Mouse (Mus musculus): ENCODE results near the gene Alk.

GRCm38 (mm10) chr17:72332909-72333308 lies 271.5 kb downstream of the Alk start:
- TF ChIP-seq CTCF (IDR thresholded peaks at IDR 0.05; ENCODE audit: extremely low read depth, insufficient read depth, low read length) (no peak), POLR2A (IDR thresholded peaks at IDR 0.05; ENCODE audit: extremely low read depth, insufficient read depth, low read length) (no peak)
